Mouse (Mus musculus): Measurements from ENCODE around the gene Atp11a. TPM values are rescaled to one million over a fixed set of nuclear protein-coding genes. Genes with fewer than 3 reads are reported as not detected.

Atp11a gene
- polyA plus RNA-seq, 1 experiment = 44.3 TPM

GRCm38 (mm10) chr8:12846447-12846846 is 89.6 kb downstream of the Atp11a start:
- H3K4me1 ChIP-seq (ENCODE audit: control insufficient read depth, insufficient read depth, low read length) = no peaks in the 10 kb centered on the region
- TF ChIP-seq POLR2A (IDR thresholded peaks at IDR 0.05; ENCODE audit: extremely low read depth, insufficient read depth, low read length) (no peak), CTCF (IDR thresholded peaks at IDR 0.05; ENCODE audit: extremely low read depth, insufficient read depth, low read length) (no peak)
- no peak overlapping the region for H3K4me3 ChIP-seq (ENCODE audit: insufficient read depth, low read length)
- no peak overlapping the region for H3K27ac ChIP-seq (ENCODE audit: insufficient read depth, low read length)

GRCm38 (mm10) chr8:12851241-12851640 is 94.4 kb downstream of the Atp11a start:
- TF ChIP-seq CTCF (IDR thresholded peaks at IDR 0.05; ENCODE audit: extremely low read depth, insufficient read depth, low read length) (no peak), POLR2A (IDR thresholded peaks at IDR 0.05; ENCODE audit: extremely low read depth, insufficient read depth, low read length) (no peak)
- Histone ChIP-seq H3K4me1 (ENCODE audit: control insufficient read depth, insufficient read depth, low read length) (no peaks in the 10 kb centered on the region), H3K27ac (ENCODE audit: insufficient read depth, low read length) (no peak overlapping the region), H3K4me3 (ENCODE audit: insufficient read depth, low read length) (no peak overlapping the region)

GRCm38 (mm10) chr8:12856038-12856437 is 99.2 kb downstream of the Atp11a start:
- H3K4me3 ChIP-seq (ENCODE audit: insufficient read depth, low read length) = no peak overlapping the region
- TF ChIP-seq POLR2A (IDR thresholded peaks at IDR 0.05; ENCODE audit: extremely low read depth, insufficient read depth, low read length) (no peak), CTCF (IDR thresholded peaks at IDR 0.05; ENCODE audit: extremely low read depth, insufficient read depth, low read length) (no peak)
- no peak overlapping the region for H3K27ac ChIP-seq (ENCODE audit: insufficient read depth, low read length)
- no peaks in the 10 kb centered on the region for H3K4me1 ChIP-seq (ENCODE audit: control insufficient read depth, insufficient read depth, low read length)

GRCm38 (mm10) chr8:12863061-12863460 is 106.2 kb downstream of the Atp11a start:
- Histone ChIP-seq H3K4me1 (ENCODE audit: control insufficient read depth, insufficient read depth, low read length) (peaks cover 2% of the 10 kb centered on the region; the same call in 1 of the 2 replicates), H3K4me3 (ENCODE audit: insufficient read depth, low read length) (no peak overlapping the region), H3K27ac (ENCODE audit: insufficient read depth, low read length) (no peak overlapping the region)
- TF ChIP-seq POLR2A (IDR thresholded peaks at IDR 0.05; ENCODE audit: extremely low read depth, insufficient read depth, low read length) = no peak
- TF ChIP-seq CTCF (IDR thresholded peaks at IDR 0.05; ENCODE audit: extremely low read depth, insufficient read depth, low read length) = no peak

- Histone ChIP-seq H3K4me3 (ENCODE audit: insufficient read depth, low read length) (no peak overlapping the region), H3K27ac (ENCODE audit: insufficient read depth, low read length) (no peak overlapping the region), H3K4me1 (ENCODE audit: control insufficient read depth, insufficient read depth, low read length) (peaks cover 2% of the 10 kb centered on the region; the same call in 1 of the 2 replicates)
- TF ChIP-seq CTCF (IDR thresholded peaks at IDR 0.05; ENCODE audit: extremely low read depth, insufficient read depth, low read length) (no peak), POLR2A (IDR thresholded peaks at IDR 0.05; ENCODE audit: extremely low read depth, insufficient read depth, low read length) (no peak)
These were observed 106.8 kb downstream of the Atp11a start for GRCm38 (mm10) chr8:12863608-12864007.

- Histone ChIP-seq H3K4me3 (ENCODE audit: insufficient read depth, low read length) (no peak overlapping the region), H3K27ac (ENCODE audit: insufficient read depth, low read length) (no peak overlapping the region), H3K4me1 (ENCODE audit: control insufficient read depth, insufficient read depth, low read length) (peaks cover 2% of the 10 kb centered on the region; the same call in 1 of the 2 replicates)
- no peak for TF ChIP-seq CTCF (IDR thresholded peaks at IDR 0.05; ENCODE audit: extremely low read depth, insufficient read depth, low read length)
- TF ChIP-seq POLR2A (IDR thresholded peaks at IDR 0.05; ENCODE audit: extremely low read depth, insufficient read depth, low read length) = no peak
These were observed 109.0 kb downstream of the Atp11a start for GRCm38 (mm10) chr8:12865790-12866189.

- H3K4me3 ChIP-seq (ENCODE audit: insufficient read depth, low read length) = no peak overlapping the region
- H3K4me1 ChIP-seq (ENCODE audit: control insufficient read depth, insufficient read depth, low read length) = peaks cover 2% of the 10 kb centered on the region; the same call in 1 of the 2 replicates
- no peak overlapping the region for H3K27ac ChIP-seq (ENCODE audit: insufficient read depth, low read length)
- TF ChIP-seq POLR2A (IDR thresholded peaks at IDR 0.05; ENCODE audit: extremely low read depth, insufficient read depth, low read length) = no peak
- TF ChIP-seq CTCF (IDR thresholded peaks at IDR 0.05; ENCODE audit: extremely low read depth, insufficient read depth, low read length) = no peak
These were observed 112.8 kb downstream of the Atp11a start for GRCm38 (mm10) chr8:12869661-12870060.

GRCm38 (mm10) chr8:12870656-12871055 is 113.8 kb downstream of the Atp11a start:
- H3K27ac ChIP-seq (ENCODE audit: insufficient read depth, low read length) = no peak overlapping the region
- no peak for TF ChIP-seq CTCF (IDR thresholded peaks at IDR 0.05; ENCODE audit: extremely low read depth, insufficient read depth, low read length)
- TF ChIP-seq POLR2A (IDR thresholded peaks at IDR 0.05; ENCODE audit: extremely low read depth, insufficient read depth, low read length) = no peak
- peaks cover 2% of the 10 kb centered on the region; the same call in 1 of the 2 replicates for H3K4me1 ChIP-seq (ENCODE audit: control insufficient read depth, insufficient read depth, low read length)
- H3K4me3 ChIP-seq (ENCODE audit: insufficient read depth, low read length) = no peak overlapping the region

GRCm38 (mm10) chr8:12871461-12871860 is 114.6 kb downstream of the Atp11a start:
- TF ChIP-seq CTCF (IDR thresholded peaks at IDR 0.05; ENCODE audit: extremely low read depth, insufficient read depth, low read length) (no peak), POLR2A (IDR thresholded peaks at IDR 0.05; ENCODE audit: extremely low read depth, insufficient read depth, low read length) (no peak)
- Histone ChIP-seq H3K4me3 (ENCODE audit: insufficient read depth, low read length) (no peak overlapping the region), H3K4me1 (ENCODE audit: control insufficient read depth, insufficient read depth, low read length) (peaks cover 2% of the 10 kb centered on the region; the same call in 1 of the 2 replicates), H3K27ac (ENCODE audit: insufficient read depth, low read length) (no peak overlapping the region)

- Histone ChIP-seq H3K4me3 (ENCODE audit: insufficient read depth, low read length) (peak overlapping the region; percentile 72; the same call in 1 of the 2 replicates), H3K27ac (ENCODE audit: insufficient read depth, low read length) (no peak overlapping the region)
- TF ChIP-seq CTCF (IDR thresholded peaks at IDR 0.05; ENCODE audit: extremely low read depth, insufficient read depth, low read length) (no peak), POLR2A (IDR thresholded peaks at IDR 0.05; ENCODE audit: extremely low read depth, insufficient read depth, low read length) (no peak)
These were observed 116.2 kb downstream of the Atp11a start for GRCm38 (mm10) chr8:12872983-12873356.

More at GRCm38 (mm10) chr8:12872983-12873356, 116.2 kb downstream of the Atp11a start:
- peaks cover 2% of the 10 kb centered on the region; the same call in 1 of the 2 replicates for H3K4me1 ChIP-seq (ENCODE audit: control insufficient read depth, insufficient read depth, low read length)

Data from cortical plate, adult 2 months (tissue).